Mouse (Mus musculus) heart, embryonic 11.5 days (tissue): ENCODE data around the gene Clspn. TPM values are rescaled to one million over a fixed set of nuclear protein-coding genes. Genes with fewer than 3 reads are reported as not detected.

Source experiments
- ATAC-seq: fragments of 200-750 bp; cut with Nextera tagmentation; replicated peaks from 2 replicates; pipeline ENCODE4 v1.8.0; 2017; ENCODE audit warnings: moderate library complexity; ENCODE audit not compliant: insufficient number of reproducible peaks, low FRiP score, low TSS enrichment
- H3K27ac ChIP-seq: fragments of 300-500 bp; sonication (generic); 2 replicates; pipeline ENCODE4 v1.5.1; 2014; ENCODE audit warnings: mild to moderate bottlenecking, low read depth, low read length
- H3K27me3 ChIP-seq: fragments of 300-500 bp; sonication (generic); 2 replicates; pipeline ENCODE4 v1.6.1; 2014; ENCODE audit warnings: mild to moderate bottlenecking, low read length, mixed read lengths; ENCODE audit not compliant: control insufficient read depth, insufficient read depth
- H3K36me3 ChIP-seq: fragments of 300-500 bp; sonication (generic); 2 replicates; pipeline ENCODE4 v1.6.1; 2014; ENCODE audit warnings: mild to moderate bottlenecking, low read length, moderate library complexity, mixed read lengths; ENCODE audit not compliant: control insufficient read depth, insufficient read depth
- H3K4me1 ChIP-seq: fragments of 300-500 bp; sonication (generic); 2 replicates; pipeline ENCODE4 v1.6.1; 2014; ENCODE audit warnings: low read length; ENCODE audit not compliant: control insufficient read depth, insufficient read depth
- H3K4me2 ChIP-seq: fragments of 300-500 bp; sonication (generic); 2 replicates; pipeline ENCODE4 v1.6.1; 2014; ENCODE audit warnings: mild to moderate bottlenecking, moderate library complexity
- H3K4me3 ChIP-seq: fragments of 300-500 bp; sonication (generic); 2 replicates; pipeline ENCODE4 v1.5.1; 2014; ENCODE audit warnings: low read depth, low read length
- H3K9ac ChIP-seq: fragments of 300-500 bp; sonication (generic); 2 replicates; pipeline ENCODE4 v1.6.1; 2014; ENCODE audit warnings: mild to moderate bottlenecking, low read depth, low read length, moderate library complexity
- H3K9me3 ChIP-seq: fragments of 300-500 bp; sonication (generic); replicated peaks from 2 replicates; pipeline ENCODE4 v1.6.1; 2016; ENCODE audit warnings: low read length; ENCODE audit not compliant: control insufficient read depth
- WGBS: fragments of 180-500 bp; shearing (Covaris S2); extraction: QIAGEN DNeasy Blood & Tissue Kit; methylation state at CpG from one replicate; pipeline ENCODE4 v1.1.7; 2014; ENCODE audit not compliant: insufficient replicate concordance; 5-methylcytosine and 5-hydroxymethylcytosine counted together
- polyA plus RNA-seq: library from polyadenylated mRNA; unstranded; fragments of >200 nt; fragmentation: Nextera tagmentation; extraction: Ambion mirVana; gene quantifications from 2 replicates; pipeline ENCODE4 v1.2.1, GENCODE M21; 2014

Gene Clspn
- polyA plus RNA-seq, 1 experiment from 2014 or later: 36.3 TPM

DNA sequence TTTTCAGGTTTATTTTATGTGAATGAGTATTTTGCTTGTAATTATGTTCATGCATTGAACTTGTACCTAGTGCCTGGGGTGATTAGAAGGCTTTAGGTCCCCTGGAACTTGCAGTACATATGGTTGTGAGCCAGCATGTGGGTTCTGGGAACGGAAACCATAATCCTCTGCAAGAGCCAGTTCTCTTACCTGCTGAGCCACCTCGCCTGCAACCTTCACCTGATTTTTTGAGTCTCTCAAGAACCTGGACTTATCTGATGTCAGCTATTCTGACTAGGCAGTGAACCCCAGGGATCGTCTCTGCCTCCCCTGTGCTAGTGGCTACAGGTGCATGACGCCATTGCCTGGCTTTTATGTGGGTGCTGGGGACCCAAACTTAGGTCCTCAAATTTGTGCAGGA, 49.0 kb downstream of the Clspn start:
- Histone ChIP-seq H3K9ac (0 out of 2 replicates have a peak overlapping the region, but pooled peaks have one; percentile 5), H3K27ac (no peak overlapping the region), H3K36me3 (no peaks in the 10 kb centered on the region), H3K27me3 (no peaks in the 10 kb centered on the region), H3K4me3 (no peak overlapping the region), H3K9me3 (no peaks in the 10 kb centered on the region), H3K4me1 (peaks cover 4% of the 10 kb centered on the region; the same call in 1 of the 2 replicates), H3K4me2 (no peak overlapping the region)
- ATAC-seq: no peak
- whole genome bisulfite sequencing: 73% methylated on average over 4 of the region's 4 CpGs

DNA sequence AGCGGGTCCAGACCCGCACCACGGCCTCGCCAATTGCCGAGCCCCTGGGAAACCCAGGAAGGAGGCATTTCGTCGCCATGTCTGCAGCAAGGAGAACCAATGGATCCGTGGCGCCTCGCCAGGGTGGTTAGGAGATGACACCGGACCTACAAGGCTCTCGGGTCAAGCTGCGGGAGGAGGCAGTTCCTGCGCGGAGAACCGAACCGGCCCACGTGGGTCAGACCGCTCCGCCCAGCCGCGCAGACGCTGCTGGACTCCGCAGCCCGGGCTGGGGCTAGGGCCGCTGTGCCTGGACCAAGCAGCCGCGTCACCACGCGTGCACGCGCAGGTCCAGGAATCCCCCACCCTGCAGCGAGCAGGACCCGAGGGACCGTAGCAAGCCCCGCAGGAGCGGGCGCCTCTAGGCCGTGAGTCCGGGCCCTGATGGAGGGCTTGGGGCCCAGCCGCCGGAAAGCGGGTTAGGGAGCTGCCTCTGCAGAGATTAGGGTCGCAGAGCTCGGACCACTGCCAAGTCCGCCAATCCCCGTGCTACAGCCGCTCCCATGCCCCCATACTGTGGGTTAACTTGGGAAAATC, 53.0 kb downstream of the Clspn start, which contains the start of gene 5730409E04Rik:
Gene 5730409E04Rik, plus strand, starts transcription at position 213 of the 576 bp plus-strand sequence.
- peak; percentile 82 for ATAC-seq
- under 1% methylated on average over 48 of the region's 48 CpGs for WGBS
- H3K4me3 ChIP-seq: peak within 1 kb of the TSS; percentile 68

DNA sequence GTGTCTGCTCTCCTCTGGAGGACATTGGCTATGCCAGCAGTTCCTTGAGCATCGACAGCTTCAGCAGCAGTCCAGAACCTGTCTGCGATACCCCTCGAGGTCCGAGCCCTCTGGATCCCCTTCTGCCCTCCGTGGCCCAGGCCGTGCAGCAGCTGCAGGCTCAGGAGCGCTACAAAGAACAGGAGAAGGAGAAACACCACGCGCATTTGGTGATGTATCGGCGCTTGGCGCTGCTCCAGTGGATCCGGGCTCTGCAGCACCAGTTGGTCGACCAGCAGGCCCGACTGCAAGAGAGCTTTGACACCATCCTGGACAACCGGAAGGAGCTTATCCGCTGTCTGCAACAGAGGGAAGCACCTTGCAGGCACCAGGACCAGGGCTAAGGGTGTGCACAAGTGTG, 55.3 kb downstream of the Clspn start:
- ATAC-seq: no peak
- H3K27me3 ChIP-seq: no peaks in the 10 kb centered on the region
- no peak overlapping the region for H3K27ac ChIP-seq
- no peaks in the 10 kb centered on the region for H3K4me1 ChIP-seq
- no peaks in the 10 kb centered on the region for H3K36me3 ChIP-seq
- no peaks in the 10 kb centered on the region for H3K9me3 ChIP-seq
- H3K9ac ChIP-seq: no peak overlapping the region
- no peak overlapping the region for H3K4me3 ChIP-seq
- 84% methylated on average over 17 of the region's 17 CpGs for WGBS
- H3K4me2 ChIP-seq: no peak overlapping the region

More for the DNA sequence above, 53.0 kb downstream of the Clspn start, which contains the start of gene 5730409E04Rik:
- peak within 1 kb of the TSS; percentile 86 for H3K4me2 ChIP-seq
- no peaks in the 10 kb centered on the region for H3K36me3 ChIP-seq
- no peaks in the 10 kb centered on the region for H3K27me3 ChIP-seq
- no peak within 1 kb of the TSS for H3K27ac ChIP-seq
- H3K9me3 ChIP-seq: no peaks in the 10 kb centered on the region
- peak within 1 kb of the TSS; percentile 85 for H3K9ac ChIP-seq
- H3K4me1 ChIP-seq: no peaks in the 10 kb centered on the region

DNA sequence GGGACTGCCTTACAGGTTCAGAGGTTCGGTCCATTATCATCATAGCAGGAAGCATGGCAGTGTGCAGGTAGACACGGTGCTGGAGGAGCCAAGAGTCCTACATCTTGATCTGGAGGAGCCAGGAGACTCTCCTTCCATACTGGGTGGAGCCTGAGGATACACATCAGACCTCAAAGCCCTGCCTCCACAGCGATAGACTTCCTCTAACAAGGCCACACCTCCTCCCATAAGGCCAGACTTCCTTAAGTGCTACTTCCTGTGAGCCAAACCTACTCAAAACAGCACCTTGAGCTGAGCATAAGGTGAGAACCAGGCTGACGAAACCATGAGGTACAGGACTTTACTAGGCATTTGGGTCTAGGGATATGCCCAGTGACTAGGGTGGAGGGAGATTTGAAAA, 59.6 kb downstream of the Clspn start:
- H3K4me1 ChIP-seq: peaks cover 6% of the 10 kb centered on the region; the same call in 1 of the 2 replicates

DNA sequence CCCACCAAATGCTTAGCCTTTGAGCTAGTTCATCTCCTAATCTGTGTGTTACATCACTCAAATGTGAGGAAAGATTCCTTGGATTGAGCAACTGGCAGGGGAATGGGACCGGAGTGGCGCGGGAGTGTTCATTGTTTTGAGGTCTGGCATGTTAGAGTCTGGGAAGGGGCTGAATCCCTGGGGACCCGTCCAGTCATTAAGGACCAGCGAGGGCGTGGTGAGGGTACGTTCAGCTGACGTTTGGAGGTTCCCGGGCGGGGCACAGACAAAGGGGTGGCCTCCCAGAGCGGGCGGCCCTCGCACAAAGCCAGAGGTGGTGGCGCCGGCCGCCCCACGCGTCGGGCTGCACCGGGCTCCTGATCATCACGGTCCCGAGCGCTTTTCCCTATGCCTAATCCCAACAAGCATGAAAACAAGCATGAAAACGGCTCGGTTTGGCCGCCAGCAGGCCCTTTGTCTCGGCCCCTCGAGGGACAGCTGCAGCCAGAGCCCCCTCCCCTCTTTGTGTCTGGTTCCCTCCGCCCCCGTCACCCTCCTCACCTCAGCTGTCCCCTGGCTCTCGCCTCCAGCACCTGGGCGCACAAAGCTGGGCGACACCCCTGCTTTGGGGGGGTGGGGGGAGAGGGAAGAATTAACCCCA, 63.1 kb downstream of the Clspn start:
- Histone ChIP-seq H3K27me3 (peaks cover 30% of the 10 kb centered on the region), H3K4me2 (peak overlapping the region; percentile 69), H3K9me3 (no peaks in the 10 kb centered on the region; the same call in 1 of the 2 replicates), H3K4me3 (peak overlapping the region; percentile 25), H3K36me3 (no peaks in the 10 kb centered on the region), H3K4me1 (peaks cover 6% of the 10 kb centered on the region; the same call in 1 of the 2 replicates), H3K27ac (no peak overlapping the region), H3K9ac (peak overlapping the region; percentile 62)
- 4% methylated on average over 33 of the region's 33 CpGs for WGBS
- ATAC-seq: no peak; the same call in 1 of the 2 replicates

More for the DNA sequence above, 59.6 kb downstream of the Clspn start:
- H3K27ac ChIP-seq: no peak overlapping the region
- H3K4me3 ChIP-seq: no peak overlapping the region
- H3K27me3 ChIP-seq: peaks cover 25% of the 10 kb centered on the region
- H3K9me3 ChIP-seq: no peaks in the 10 kb centered on the region; the same call in 1 of the 2 replicates
- WGBS: 81% methylated on average over 4 of the region's 4 CpGs
- no peak overlapping the region for H3K4me2 ChIP-seq
- H3K36me3 ChIP-seq: no peaks in the 10 kb centered on the region
- H3K9ac ChIP-seq: no peak overlapping the region
- ATAC-seq: no peak

DNA sequence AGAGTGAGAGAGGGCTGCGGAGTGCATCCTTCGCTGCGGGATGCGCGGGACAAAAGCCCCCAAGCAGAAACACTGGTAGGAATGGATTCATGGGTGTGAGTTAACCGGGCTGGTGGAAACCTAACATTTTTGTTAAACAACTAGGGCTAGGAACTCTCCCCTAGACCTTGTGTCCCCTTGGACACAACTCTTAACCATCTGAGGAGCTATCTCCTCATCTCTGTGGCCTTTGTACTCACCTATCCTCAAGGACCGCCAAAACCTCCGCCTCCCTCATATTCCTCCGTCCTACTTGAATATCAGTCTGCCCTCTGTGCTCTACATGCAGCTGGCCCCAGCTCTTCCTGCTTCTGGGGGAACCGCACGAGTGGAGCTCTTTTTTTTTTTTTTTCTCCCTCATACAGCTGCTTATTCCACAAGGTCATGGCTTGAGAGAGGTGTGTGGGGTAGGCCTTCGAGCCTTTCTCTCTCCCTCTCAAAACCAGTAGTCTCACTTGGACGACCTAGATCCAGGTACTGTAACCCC, 63.7 kb downstream of the Clspn start:
- no peak overlapping the region for H3K27ac ChIP-seq
- H3K9ac ChIP-seq: peak overlapping the region; percentile 62
- no peaks in the 10 kb centered on the region for H3K36me3 ChIP-seq
- H3K27me3 ChIP-seq: peaks cover 30% of the 10 kb centered on the region
- H3K4me2 ChIP-seq: peak overlapping the region; percentile 69
- no peaks in the 10 kb centered on the region; the same call in 1 of the 2 replicates for H3K9me3 ChIP-seq
- 19% methylated on average over 13 of the region's 13 CpGs for WGBS
- peaks cover 6% of the 10 kb centered on the region; the same call in 1 of the 2 replicates for H3K4me1 ChIP-seq
- no peak for ATAC-seq
- peak overlapping the region; percentile 25 for H3K4me3 ChIP-seq

DNA sequence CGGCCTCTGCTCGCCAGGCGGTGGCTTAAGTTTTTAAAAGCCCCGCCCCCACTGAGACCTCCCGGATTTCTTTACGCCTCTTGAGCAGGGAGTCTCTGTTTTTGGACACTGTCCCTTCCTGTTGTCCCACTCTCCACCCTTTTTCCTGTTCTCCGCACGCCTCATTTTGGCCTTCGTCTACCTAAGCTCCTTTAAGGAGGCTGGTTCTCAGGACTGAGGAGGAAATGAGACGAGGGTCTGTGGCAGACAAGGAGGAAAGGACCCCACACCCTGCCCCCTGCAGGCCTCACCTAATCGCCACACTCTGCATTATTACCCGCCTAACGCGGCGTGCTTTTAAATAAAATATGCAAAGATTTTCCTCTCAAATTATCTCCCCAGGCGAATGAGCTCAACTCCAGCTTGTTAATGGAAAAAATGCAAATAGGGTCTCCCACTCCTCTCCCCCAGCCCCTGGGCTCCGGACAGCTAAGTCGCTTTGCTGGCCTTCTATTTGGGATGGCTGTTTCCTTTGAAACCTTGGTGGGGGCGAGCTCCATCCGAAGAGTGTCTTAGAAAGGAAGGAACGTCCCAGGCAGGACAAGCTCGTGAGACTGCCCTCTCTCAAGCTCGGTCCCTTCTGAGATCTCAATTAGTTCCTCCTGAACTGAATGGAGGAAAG, 70.4 kb downstream of the Clspn start:
- Histone ChIP-seq H3K27ac (no peak overlapping the region), H3K36me3 (no peaks in the 10 kb centered on the region), H3K4me3 (peak overlapping the region; percentile 31), H3K27me3 (no peaks in the 10 kb centered on the region), H3K4me1 (no peaks in the 10 kb centered on the region), H3K9me3 (no peaks in the 10 kb centered on the region), H3K9ac (peak overlapping the region; percentile 60; the same call in 1 of the 2 replicates), H3K4me2 (peak overlapping the region; percentile 66)
- ATAC-seq: no peak
- WGBS: 3% methylated on average over 23 of the region's 23 CpGs

DNA sequence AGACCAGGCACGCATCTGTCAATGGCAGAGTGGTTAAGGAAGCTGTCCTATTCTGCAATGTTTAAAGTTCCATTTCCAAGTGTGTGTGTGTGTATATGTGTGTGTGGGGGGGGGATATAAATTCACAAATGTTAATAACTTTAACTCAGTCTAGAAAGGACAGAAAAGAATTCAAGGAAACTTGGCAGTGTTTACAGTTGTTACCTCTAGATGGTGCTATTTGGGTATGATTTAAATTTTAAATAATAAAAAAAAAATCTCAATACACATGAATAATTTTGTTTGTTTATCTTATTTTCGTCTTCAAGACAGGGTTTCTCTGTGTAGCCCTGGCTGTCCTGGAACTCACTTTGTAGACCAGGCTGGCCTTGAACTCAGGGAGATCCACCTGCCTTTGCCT, 75.2 kb downstream of the Clspn start:
- WGBS: 38% methylated on average over 2 of the region's 2 CpGs
- ATAC-seq: no peak
- no peak overlapping the region for H3K4me2 ChIP-seq
- no peak overlapping the region for H3K27ac ChIP-seq
- H3K27me3 ChIP-seq: 0 out of 2 replicates have a peak, but pooled peaks cover 2% of the 10 kb centered on the region
- no peaks in the 10 kb centered on the region for H3K4me1 ChIP-seq
- no peaks in the 10 kb centered on the region for H3K36me3 ChIP-seq
- no peak overlapping the region for H3K9ac ChIP-seq
- H3K9me3 ChIP-seq: no peaks in the 10 kb centered on the region
- H3K4me3 ChIP-seq: no peak overlapping the region
